ENCODE assay signal across 18 mouse cellular contexts in genomic region chr17:6083323-6083890, GRCm38 (mm10). TPM values are rescaled to one million over a fixed set of nuclear protein-coding genes. Genes with fewer than 3 reads are reported as not detected.
A peak's percentile ranks its signal among the peaks of the same experiment; 100 is the strongest.
DNase-seq lines count a peak whose midpoint lies in the region; ATAC-seq lines count a peak whose summit lies in the region.
"Had no signal": no experiment of that assay in that cellular context is flagged by ENCODE, and none has a peak within 500 bp of the region (broad histone marks: within the 10 kb centered on the region; RNA-seq: fewer than 3 reads in every experiment).

No protein-coding gene starts in this region.

- H3K27me3 ChIP-seq in forebrain, embryonic 12.5 days: no peaks in the 10 kb centered on the region
- no peaks in the 10 kb centered on the region for H3K27me3 ChIP-seq in forebrain, embryonic 16.5 days (replicated peaks; ENCODE audit: control insufficient read depth, insufficient read depth, low read length)
- H3K27me3 ChIP-seq: heart, embryonic 12.5 days; hindbrain, embryonic 15.5 days; Patski had no signal

- ATAC-seq in forebrain, embryonic 12.5 days (ENCODE audit: low FRiP score): no peak
- ATAC-seq in forebrain, embryonic 16.5 days: no peak
- ATAC-seq: activated CD4-positive, CD25-positive, alpha-beta regulatory T cell, adult 4 months; forebrain, embryonic 14.5 days; inflammation-experienced regulatory T-cells, adult 6 months; Patski had no signal

- H3K9me3 ChIP-seq in forebrain, embryonic 12.5 days: no peaks in the 10 kb centered on the region
- H3K9me3 ChIP-seq in forebrain, embryonic 16.5 days (ENCODE audit: control insufficient read depth, low read length): no peaks in the 10 kb centered on the region
- H3K9me3 ChIP-seq: heart, embryonic 12.5 days; hindbrain, embryonic 15.5 days had no signal

- H3K27ac ChIP-seq in forebrain, embryonic 12.5 days: 0 out of 2 replicates have a peak overlapping the region, but pooled peaks have one; percentile 2
- H3K27ac ChIP-seq in forebrain, embryonic 16.5 days (ENCODE audit: low read length): no peak overlapping the region
- H3K27ac ChIP-seq: hindbrain, embryonic 15.5 days had no signal

- peak; percentile 48 to 81 for DNase-seq in layer of hippocampus, adult 18-20 months (ENCODE audit: low spot score in 2 of 2)
- DNase-seq in layer of hippocampus, postnatal 10 days (ENCODE audit: low spot score in 2 of 2): no peak
- peak; percentile 36 for DNase-seq in lung, postnatal 10 days
- no peak for DNase-seq in lung, postnatal 36 days
- DNase-seq in telencephalon, adult 2 months (ENCODE audit: low read depth, low spot score): peak; percentile 39
- no peak for DNase-seq in kidney, postnatal 4 days
- DNase-seq: adrenal gland, postnatal 25 days; cerebellum, adult 2 months; cerebellum, postnatal 10 days; gastrocnemius, postnatal 10 days had no signal

- WGBS in forebrain, embryonic 12.5 days: 86% methylated on average over 5 of the region's 5 CpGs
- 84% methylated on average over 5 of the region's 5 CpGs for WGBS in forebrain, embryonic 16.5 days

- H3K36me3 ChIP-seq in forebrain, embryonic 12.5 days (replicated peaks): peaks cover 24% of the 10 kb centered on the region
- H3K36me3 ChIP-seq in forebrain, embryonic 16.5 days (ENCODE audit: control insufficient read depth, insufficient read depth): no peaks in the 10 kb centered on the region; the same call in none of the 2 replicates

- H3K4me3 ChIP-seq in forebrain, embryonic 12.5 days (replicated peaks): no peak overlapping the region
- H3K4me3 ChIP-seq in forebrain, embryonic 16.5 days (replicated peaks; ENCODE audit: low read length): no peak overlapping the region
- H3K4me3 ChIP-seq: heart, embryonic 12.5 days; hindbrain, embryonic 15.5 days had no signal

- H3K4me2 ChIP-seq in forebrain, embryonic 12.5 days: no peak overlapping the region
- H3K4me2 ChIP-seq in forebrain, embryonic 16.5 days (ENCODE audit: low read length): no peak overlapping the region
- H3K4me2 ChIP-seq: heart, embryonic 12.5 days; hindbrain, embryonic 15.5 days had no signal

- H3K9ac ChIP-seq in forebrain, embryonic 12.5 days: no peak overlapping the region
- no peak overlapping the region for H3K9ac ChIP-seq in forebrain, embryonic 16.5 days (replicated peaks; ENCODE audit: low read depth, low read length)
- H3K9ac ChIP-seq: heart, embryonic 12.5 days; hindbrain, embryonic 15.5 days had no signal

- peaks cover 18% of the 10 kb centered on the region for H3K4me1 ChIP-seq in forebrain, embryonic 12.5 days
- H3K4me1 ChIP-seq in forebrain, embryonic 16.5 days (replicated peaks; ENCODE audit: control insufficient read depth, insufficient read depth, low read length): peaks cover 18% of the 10 kb centered on the region

RNA-seq across cellular contexts. Expression of gene Gtf2h5, which starts 3.8 kb away (rescaled TPM):
- polyA plus RNA-seq in forebrain, embryonic 12.5 days (2016; fragmentation: Nextera tagmentation; extraction: Ambion mirVana): 169 and 171 TPM in 2 replicates
- 203 and 213 TPM in 2 replicates for polyA plus RNA-seq in forebrain, embryonic 16.5 days (2015; fragmentation: Nextera tagmentation; extraction: Ambion mirVana)
- total RNA-seq in layer of hippocampus, adult 18-20 months (2021): 100 to 1,000 TPM; 131 to 132 TPM
- 100 to 1,000 TPM; 172 to 182 TPM for total RNA-seq in layer of hippocampus, postnatal 10 days (2021)

RNA-seq across cellular contexts. Expression of gene Serac1, which starts 3.9 kb away (rescaled TPM):
- polyA plus RNA-seq in forebrain, embryonic 12.5 days (2016; fragmentation: Nextera tagmentation; extraction: Ambion mirVana): 12.4 and 12.7 TPM in 2 replicates
- 12.6 and 15.8 TPM in 2 replicates for polyA plus RNA-seq in forebrain, embryonic 16.5 days (2015; fragmentation: Nextera tagmentation; extraction: Ambion mirVana)
- total RNA-seq in layer of hippocampus, adult 18-20 months (2021): 10 to 100 TPM; 16.0 to 17.1 TPM
- total RNA-seq in layer of hippocampus, postnatal 10 days (2021): 10 to 100 TPM; 20.2 to 25.2 TPM

RNA-seq across cellular contexts. Expression of gene Tulp4, which starts 22.8 kb away (rescaled TPM):
- polyA plus RNA-seq in forebrain, embryonic 12.5 days (2016; fragmentation: Nextera tagmentation; extraction: Ambion mirVana): 111 and 117 TPM in 2 replicates
- 150 and 167 TPM in 2 replicates for polyA plus RNA-seq in forebrain, embryonic 16.5 days (2015; fragmentation: Nextera tagmentation; extraction: Ambion mirVana)
- 100 to 1,000 TPM; 309 to 329 TPM for total RNA-seq in layer of hippocampus, adult 18-20 months (2021)
- total RNA-seq in layer of hippocampus, postnatal 10 days (2021): 100 to 1,000 TPM; 292 to 299 TPM

Comparison
In these comparisons a context has a peak if more than half of its experiments do, and no peak if none do; other contexts are left out.
1. DNase-seq: peak in layer of hippocampus, adult 18-20 months (2 of 2), lung, postnatal 10 days (single experiment) and telencephalon, adult 2 months (single experiment); none in layer of hippocampus, postnatal 10 days (0 of 2), lung, postnatal 36 days (single experiment) and kidney, postnatal 4 days (0 of 2).